Mouse (Mus musculus) MEL (cell line): Measurements from ENCODE around the gene Hist1h3c. TPM values are rescaled to one million over a fixed set of nuclear protein-coding genes. Genes with fewer than 3 reads are reported as not detected.

Experiments
- DNase-seq: peaks from one replicate; pipeline ENCODE4 v3.0.0; 2011; ENCODE audit warnings: low read depth, low spot score
- H3K27ac ChIP-seq: 2 replicates; pipeline ENCODE4 v1.5.1; 2012; ENCODE audit warnings: low read depth, mild to moderate bottlenecking, control low read depth, low read length, moderate library complexity; ENCODE audit not compliant: control insufficient read depth
- H3K27me3 ChIP-seq, 2 experiments: fragments of 150-350 bp in 1 of 2; sonication (generic) in 1 of 2; 2 replicates each; pipeline ENCODE4 v1.6.1; 2012; ENCODE audit warnings: low read length in 2 of 2, mild to moderate bottlenecking in 2 of 2, improper control_type of control experiment in 1 of 2, moderate library complexity in 1 of 2; ENCODE audit not compliant: insufficient read depth in 2 of 2, control insufficient read depth in 1 of 2
- H3K36me3 ChIP-seq, 2 experiments: 2 replicates each; pipeline ENCODE4 v1.6.1; 2012 to 2014; ENCODE audit warnings: low read length in 2 of 2, improper control_type of control experiment in 1 of 2, inconsistent platforms in 1 of 2, mild to moderate bottlenecking in 1 of 2; ENCODE audit not compliant: insufficient read depth in 2 of 2, control insufficient read depth in 1 of 2
- H3K4me1 ChIP-seq, 2 experiments: fragments of 150-350 bp in 1 of 2; sonication (generic) in 1 of 2; 2 replicates each; pipeline ENCODE4 v1.6.1; 2012; ENCODE audit warnings: low read length in 2 of 2, improper control_type of control experiment in 1 of 2, mild to moderate bottlenecking in 1 of 2; ENCODE audit not compliant: insufficient read depth in 2 of 2, control insufficient read depth in 1 of 2
- H3K4me3 ChIP-seq, 2 experiments: fragments of 150-350 bp in 1 of 2; sonication (generic) in 1 of 2; 2 replicates each; pipeline ENCODE4 v1.5.1; 2012; ENCODE audit warnings: low read depth in 2 of 2, low read length in 2 of 2, mild to moderate bottlenecking in 2 of 2, moderate library complexity in 2 of 2, control low read depth in 1 of 2, improper control_type of control experiment in 1 of 2; ENCODE audit not compliant: control insufficient read depth in 1 of 2, insufficient read depth in 1 of 2
- H3K79me2 ChIP-seq: 2 replicates; pipeline ENCODE4 v1.6.1; 2012; ENCODE audit warnings: mild to moderate bottlenecking, low read length, moderate library complexity; ENCODE audit not compliant: control insufficient read depth, poor library complexity, insufficient read depth
- H3K9ac ChIP-seq: 2 replicates; pipeline ENCODE4 v1.6.1; 2012; ENCODE audit warnings: low read depth, mild to moderate bottlenecking, control low read depth, low read length, moderate library complexity; ENCODE audit not compliant: control insufficient read depth, poor library complexity, severe bottlenecking
- H3K9me3 ChIP-seq: fragments of 150-350 bp; sonication (generic); replicated peaks from 2 replicates; pipeline ENCODE4 v1.6.1; 2012; ENCODE audit warnings: mild to moderate bottlenecking, low read length, improper control_type of control experiment, moderate library complexity; ENCODE audit not compliant: insufficient read depth
- CHD1 ChIP-seq: IDR thresholded peaks from 2 replicates; pipeline ENCODE4 v1.6.1; 2012; ENCODE audit warnings: low read depth, mild to moderate bottlenecking, inconsistent platforms, low read length, improper control_type of control experiment
- CTCF ChIP-seq, 3 experiments: IDR thresholded peaks in 2 of 3; conservative IDR thresholded peaks in 1 of 3; 2 replicates each; pipeline ENCODE4 v1.5.1; 2011 to 2012; ENCODE audit warnings: low read length in 3 of 3, low read depth in 2 of 3, mild to moderate bottlenecking in 2 of 3, improper control_type of control experiment in 1 of 3, inconsistent platforms in 1 of 3, mixed read lengths in 1 of 3, moderate library complexity in 1 of 3; ENCODE audit not compliant: control insufficient read depth in 1 of 3, insufficient read depth in 1 of 3, poor library complexity in 1 of 3, severe bottlenecking in 1 of 3
- E2F4 ChIP-seq: IDR thresholded peaks from 2 replicates; pipeline ENCODE4 v1.6.1; 2011; ENCODE audit warnings: low read depth, low read length, improper control_type of control experiment, borderline replicate concordance
- EP300 ChIP-seq, 2 experiments: IDR thresholded peaks; 2 replicates each; pipeline ENCODE4 v1.6.1; 2011; ENCODE audit warnings: improper control_type of control experiment in 2 of 2, low read length in 2 of 2, low read depth in 1 of 2, mild to moderate bottlenecking in 1 of 2
- JUND ChIP-seq: IDR thresholded peaks from 2 replicates; pipeline ENCODE4 v1.6.1; 2011; ENCODE audit warnings: low read depth, mild to moderate bottlenecking, improper control_type of control experiment, low read length
- KAT2A ChIP-seq: conservative IDR thresholded peaks from 2 replicates; pipeline ENCODE4 v1.6.1; 2012; ENCODE audit warnings: low read depth, low read length, improper control_type of control experiment, inconsistent platforms
- MEF2A ChIP-seq: IDR thresholded peaks from 2 replicates; pipeline ENCODE4 v1.6.1; 2014; ENCODE audit warnings: low read depth, mild to moderate bottlenecking, inconsistent platforms, low read length, improper control_type of control experiment; ENCODE audit not compliant: poor library complexity, insufficient replicate concordance, severe bottlenecking; ENCODE audit errors: extremely low read depth
- MYB ChIP-seq: IDR thresholded peaks from 2 replicates; pipeline ENCODE4 v1.6.1; 2011; ENCODE audit warnings: mild to moderate bottlenecking, low read depth, low read length, improper control_type of control experiment
- NELFE ChIP-seq: IDR thresholded peaks from 2 replicates; pipeline ENCODE4 v1.6.1; 2011; ENCODE audit warnings: low read depth, low read length, improper control_type of control experiment
- NRF1 ChIP-seq: IDR thresholded peaks from 2 replicates; pipeline ENCODE4 v1.6.1; 2014; ENCODE audit warnings: low read depth, mild to moderate bottlenecking, inconsistent platforms, low read length, improper control_type of control experiment, moderate library complexity; ENCODE audit not compliant: poor library complexity, insufficient read depth, severe bottlenecking
- POLR2A ChIP-seq, 2 experiments: IDR thresholded peaks; 2 replicates each; pipeline ENCODE4 v1.6.1; 2011 to 2012; ENCODE audit warnings: low read length in 2 of 2, mild to moderate bottlenecking in 2 of 2, control low read depth in 1 of 2, improper control_type of control experiment in 1 of 2, low read depth in 1 of 2, moderate library complexity in 1 of 2; ENCODE audit not compliant: control insufficient read depth in 1 of 2, insufficient read depth in 1 of 2, poor library complexity in 1 of 2
- POLR2AphosphoS5 ChIP-seq: IDR thresholded peaks from 2 replicates; pipeline ENCODE4 v1.6.1; 2012; ENCODE audit warnings: low read depth, borderline replicate concordance, mild to moderate bottlenecking, inconsistent platforms, low read length, moderate library complexity, mixed read lengths
- RAD21 ChIP-seq: IDR thresholded peaks from 2 replicates; pipeline ENCODE4 v1.6.1; 2011; ENCODE audit warnings: mild to moderate bottlenecking, low read depth, low read length, improper control_type of control experiment
- UBTF ChIP-seq: IDR thresholded peaks from 2 replicates; pipeline ENCODE4 v1.6.1; 2012; ENCODE audit warnings: low read depth, mild to moderate bottlenecking, inconsistent platforms, low read length, improper control_type of control experiment, moderate library complexity, borderline replicate concordance; ENCODE audit not compliant: insufficient read depth
- USF1 ChIP-seq: IDR thresholded peaks from 2 replicates; pipeline ENCODE4 v1.6.1; 2014; ENCODE audit warnings: low read depth, mild to moderate bottlenecking, inconsistent platforms, low read length, improper control_type of control experiment, moderate library complexity
- ZMIZ1 ChIP-seq: IDR thresholded peaks from 2 replicates; pipeline ENCODE4 v1.6.1; 2012; ENCODE audit warnings: low read depth, mild to moderate bottlenecking, inconsistent platforms, low read length, improper control_type of control experiment, moderate library complexity
- ZNF384 ChIP-seq: IDR thresholded peaks from 2 replicates; pipeline ENCODE4 v1.6.1; 2012; ENCODE audit warnings: low read depth, mild to moderate bottlenecking, inconsistent platforms, low read length, improper control_type of control experiment
- polyA plus RNA-seq, 2 experiments: library from polyadenylated mRNA; stranded (reverse) in 1 of 2; unstranded in 1 of 2; fragments of >175 nt in 1 of 2; fragments of >200 nt in 1 of 2; gene quantifications; 2 replicates each; pipeline versions ENCODE4 v1.2.1 to v1.2.4; 2012; ENCODE audit warnings: low replicate concordance in 2 of 2, low read depth in 1 of 2; ENCODE audit not compliant: insufficient read length in 2 of 2, insufficient read depth in 1 of 2, missing spikeins in 1 of 2
- total RNA-seq: library from RNA; depleted of rRNA; stranded (reverse); fragments of 300-350 nt; gene quantifications from 2 replicates; pipeline ENCODE4 v1.2.3, GENCODE M21; 2012

Hist1h3c gene
- total and polyA plus RNA-seq, 3 experiments: 1.7 to 1,651 TPM; not detected in 1

GRCm38 (mm10) chr13:23699767-23700166 lies 45.6 kb downstream of the Hist1h3c start:
- Histone ChIP-seq H3K36me3 (peaks cover 0 to 46% of the 10 kb centered on the region in 2 experiments; a peak in 2 of 4 replicates), H3K27me3 (no peaks in the 10 kb centered on the region), H3K4me1 (peaks cover 0 to 27% of the 10 kb centered on the region in 2 experiments; a peak in 2 of 4 replicates), H3K9me3 (no peaks in the 10 kb centered on the region), H3K27ac (no peak overlapping the region), H3K79me2 (no peaks in the 10 kb centered on the region; the same call in 1 of the 2 replicates), H3K4me3 (no peak overlapping the region), H3K9ac (no peak overlapping the region)
- no peak for TF ChIP-seq E2F4
- peak in 2 of 3 experiments; percentile 37 to 40; a peak in 4 of 6 replicates for TF ChIP-seq CTCF (IDR thresholded peaks at IDR 0.05 in 2 of 3, conservative IDR thresholded peaks at IDR 0.05 in 1 of 3; ENCODE audit: control insufficient read depth in 1 of 3, insufficient read depth in 1 of 3, low read depth in 2 of 3, low read length in 3 of 3, poor library complexity in 1 of 3, severe bottlenecking in 1 of 3)
- peak; percentile 62 for DNase-seq

- no peaks in the 10 kb centered on the region; the same call in 1 of the 2 replicates for H3K79me2 ChIP-seq
- H3K9me3 ChIP-seq: no peaks in the 10 kb centered on the region
- peaks cover 0 to 47% of the 10 kb centered on the region in 2 experiments; a peak in 2 of 4 replicates for H3K36me3 ChIP-seq
- H3K9ac ChIP-seq: peak overlapping the region; percentile 56
- no peak overlapping the region for H3K4me3 ChIP-seq
- H3K27ac ChIP-seq: peak overlapping the region; percentile 63
- TF ChIP-seq ZMIZ1: no peak
- no peak for TF ChIP-seq CHD1
- no peak for TF ChIP-seq POLR2AphosphoS5
- TF ChIP-seq ZNF384: no peak
- TF ChIP-seq MYB: no peak
- no peak for TF ChIP-seq MEF2A
- no peak for TF ChIP-seq USF1
- TF ChIP-seq POLR2A (IDR thresholded peaks at IDR 0.05; ENCODE audit: control insufficient read depth in 1 of 2, insufficient read depth in 1 of 2, low read depth in 1 of 2, low read length in 2 of 2, poor library complexity in 1 of 2): no peak
- no peak for TF ChIP-seq KAT2A
- TF ChIP-seq JUND: no peak
- no peak for TF ChIP-seq UBTF
- no peak for TF ChIP-seq EP300 (IDR thresholded peaks at IDR 0.05; ENCODE audit: low read depth in 1 of 2, low read length in 2 of 2)
- no peak for TF ChIP-seq NRF1
- no peak for TF ChIP-seq RAD21
- no peak for TF ChIP-seq NELFE
- TF ChIP-seq, all 39 proteins: peak for 0
- peak; percentile 66 for DNase-seq
- peaks cover 0 to 31% of the 10 kb centered on the region in 2 experiments; a peak in 2 of 4 replicates for H3K4me1 ChIP-seq
- no peaks in the 10 kb centered on the region for H3K27me3 ChIP-seq
Observed at GRCm38 (mm10) chr13:23698996-23699395, 46.4 kb downstream of the Hist1h3c start.
